Mouse (Mus musculus): ENCODE results near the gene Epb41.

Gene Epb41

GRCm38 (mm10) chr4:132074077-132074932, 816 bp downstream of the Epb41 start, which contains the start of gene Gm10300:
Gene Gm10300 (plus strand): TSS chr4:132074697.
- in situ Hi-C loops (cut with MboI, MseI), result loop anchor here (25.0 kb wide), 1 partner anchor 1162 kb away; the partner anchor contains the start of gene Laptm5

- in situ Hi-C loops (cut with MboI, MseI), result loop anchor here (25.0 kb wide), 1 partner anchor 1161 kb away; the partner anchor contains the start of gene Laptm5
Observed at GRCm38 (mm10) chr4:132072946-132073345, 2.2 kb downstream of the Epb41 start.

GRCm38 (mm10) chr4:132072156-132072555, 3.0 kb downstream of the Epb41 start:
- in situ Hi-C loops (cut with MboI, MseI), result loop anchor here (25.0 kb wide), 1 partner anchor 1160 kb away; the partner anchor contains the start of gene Laptm5

- in situ Hi-C loops (cut with MboI, MseI), result loop anchor here (25.0 kb wide), 1 partner anchor 1159 kb away; the partner anchor contains the start of gene Laptm5
Observed at GRCm38 (mm10) chr4:132071674-132072073, 3.4 kb downstream of the Epb41 start.

- in situ Hi-C loops (cut with MboI, MseI), result loop anchor here (5.0 to 25.0 kb wide), 2 partner anchors 41 to 1156 kb away; partner anchors contain the start of gene Laptm5
Observed at GRCm38 (mm10) chr4:132067938-132068235, 7.2 kb downstream of the Epb41 start.

- in situ Hi-C loops (cut with MboI, MseI), result loop anchor here (5.0 to 25.0 kb wide), 2 partner anchors 40 to 1155 kb away; partner anchors contain the start of gene Laptm5
Observed at GRCm38 (mm10) chr4:132067112-132067937, 7.8 kb downstream of the Epb41 start.

- in situ Hi-C loops (cut with MboI, MseI), result loop anchor here (5.0 to 25.0 kb wide), 2 partner anchors 39 to 1154 kb away; partner anchors contain the start of gene Laptm5
Observed at GRCm38 (mm10) chr4:132066101-132066773, 8.9 kb downstream of the Epb41 start.

- in situ Hi-C loops (cut with MboI, MseI), result loop anchor here (5.0 to 25.0 kb wide), 2 partner anchors 38 to 1153 kb away; partner anchors contain the start of gene Laptm5
Observed at GRCm38 (mm10) chr4:132065578-132065977, 9.5 kb downstream of the Epb41 start.

- in situ Hi-C loops (cut with MboI, MseI), result loop anchor here (25.0 kb wide), 1 partner anchor 1152 kb away; the partner anchor contains the start of gene Laptm5
Observed at GRCm38 (mm10) chr4:132064550-132064949, 10.6 kb downstream of the Epb41 start.

GRCm38 (mm10) chr4:132062934-132063884, 11.9 kb downstream of the Epb41 start:
- in situ Hi-C loops (cut with MboI, MseI), result loop anchor here (25.0 kb wide), 1 partner anchor 1151 kb away; the partner anchor contains the start of gene Laptm5

- in situ Hi-C loops (cut with MboI, MseI), result loop anchor here (25.0 kb wide), 1 partner anchor 1150 kb away; the partner anchor contains the start of gene Laptm5
Observed at GRCm38 (mm10) chr4:132062289-132062688, 12.8 kb downstream of the Epb41 start.

- in situ Hi-C loops (cut with MboI, MseI), result loop anchor here (25.0 kb wide), 1 partner anchor 1148 kb away; the partner anchor contains the start of gene Laptm5
Observed at GRCm38 (mm10) chr4:132060040-132060832, 14.9 kb downstream of the Epb41 start.

- in situ Hi-C loops (cut with MboI, MseI), result loop anchor here (25.0 kb wide), 1 partner anchor 1147 kb away; the partner anchor contains the start of gene Laptm5
Observed at GRCm38 (mm10) chr4:132059541-132059940, 15.6 kb downstream of the Epb41 start.

GRCm38 (mm10) chr4:132057311-132057710, 17.8 kb downstream of the Epb41 start:
- in situ Hi-C loops (cut with MboI, MseI), result loop anchor here (25.0 kb wide), 1 partner anchor 1145 kb away; the partner anchor contains the start of gene Laptm5

GRCm38 (mm10) chr4:132051321-132052275, 23.5 kb downstream of the Epb41 start:
- in situ Hi-C loops (cut with MboI, MseI), result loop anchor here (25.0 kb wide), 1 partner anchor 1139 kb away; the partner anchor contains the start of gene Laptm5

- in situ Hi-C loops (cut with MboI, MseI), result loop anchor here (25.0 kb wide), 1 partner anchor 1137 kb away; the partner anchor contains the start of gene Laptm5
Observed at GRCm38 (mm10) chr4:132049549-132050200, 25.4 kb downstream of the Epb41 start.

GRCm38 (mm10) chr4:132048995-132049404, 26.1 kb downstream of the Epb41 start:
- in situ Hi-C loops (cut with MboI, MseI), result no loop called here
